Mouse (Mus musculus) heart, postnatal 0 days (tissue): ENCODE data around the gene Hoxc12.

ENCODE experiments used
- CTCF ChIP-seq: IDR thresholded peaks from 2 replicates; pipeline ENCODE4 v1.5.1; 2016; ENCODE audit warnings: antibody characterized with exemption, control low read depth, low read depth
- EP300 ChIP-seq: IDR thresholded peaks from 2 replicates; pipeline ENCODE4 v1.6.1; 2016; ENCODE audit warnings: antibody characterized with exemption, low read depth

DNA sequence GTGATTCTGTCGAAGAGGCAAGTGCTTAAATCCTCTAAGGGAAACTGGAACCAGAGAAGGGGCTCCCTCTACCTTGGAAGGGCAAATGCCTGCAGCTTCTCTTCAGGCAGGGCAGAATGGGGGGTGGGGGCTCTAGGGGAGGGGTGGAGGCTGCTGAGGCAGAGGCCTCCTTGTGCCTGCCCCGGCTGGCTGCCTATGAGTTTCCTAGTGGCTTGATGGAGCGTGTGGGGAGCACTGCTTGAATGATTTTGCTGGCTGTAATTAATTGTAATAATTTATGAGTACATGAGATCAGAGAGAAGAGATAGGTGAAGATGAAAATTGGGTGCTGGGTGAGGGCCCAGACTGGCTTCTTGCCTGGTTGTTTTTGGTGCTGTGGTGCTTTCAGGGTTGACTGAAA is 48.4 kb downstream of the Hoxc12 start:
- TF ChIP-seq CTCF: no peak
- TF ChIP-seq EP300: no peak
